Mouse (Mus musculus): ENCODE measurements at regions not wholly inside any gene's neighbourhood (a gene's known extent, or its start where the extent isn't known, plus 50 kb on each side); places are given as distances from the start of the nearest gene placed in this dataset.

- H3K27ac ChIP-seq (ENCODE audit: low read length): no peak overlapping the region
- no peak overlapping the region for H3K9ac ChIP-seq (ENCODE audit: low read depth, low read length)
- 26% methylated on average over 4 of the region's 4 CpGs for WGBS (ENCODE audit: insufficient replicate concordance)
- no peak overlapping the region for H3K4me2 ChIP-seq (ENCODE audit: low read depth, low read length)
- no peaks in the 10 kb centered on the region; the same call in 1 of the 2 replicates for H3K27me3 ChIP-seq (ENCODE audit: control insufficient read depth, insufficient read depth, low read depth, low read length)
- no peak overlapping the region for H3K4me3 ChIP-seq (ENCODE audit: low read depth, low read length)
- no peaks in the 10 kb centered on the region; the same call in 1 of the 2 replicates for H3K4me1 ChIP-seq (ENCODE audit: control insufficient read depth, low read depth, low read length)
- no peak; the same call in 1 of the 2 replicates for ATAC-seq (ENCODE audit: low read depth)
- no peaks in the 10 kb centered on the region for H3K9me3 ChIP-seq (replicated peaks; ENCODE audit: control insufficient read depth, low read length)
- no peaks in the 10 kb centered on the region for H3K36me3 ChIP-seq (ENCODE audit: control insufficient read depth, insufficient read depth)
Observed at GRCm38 (mm10) chr6:89258140-89258539, 104.3 kb downstream of the Plxna1 start.

DNA sequence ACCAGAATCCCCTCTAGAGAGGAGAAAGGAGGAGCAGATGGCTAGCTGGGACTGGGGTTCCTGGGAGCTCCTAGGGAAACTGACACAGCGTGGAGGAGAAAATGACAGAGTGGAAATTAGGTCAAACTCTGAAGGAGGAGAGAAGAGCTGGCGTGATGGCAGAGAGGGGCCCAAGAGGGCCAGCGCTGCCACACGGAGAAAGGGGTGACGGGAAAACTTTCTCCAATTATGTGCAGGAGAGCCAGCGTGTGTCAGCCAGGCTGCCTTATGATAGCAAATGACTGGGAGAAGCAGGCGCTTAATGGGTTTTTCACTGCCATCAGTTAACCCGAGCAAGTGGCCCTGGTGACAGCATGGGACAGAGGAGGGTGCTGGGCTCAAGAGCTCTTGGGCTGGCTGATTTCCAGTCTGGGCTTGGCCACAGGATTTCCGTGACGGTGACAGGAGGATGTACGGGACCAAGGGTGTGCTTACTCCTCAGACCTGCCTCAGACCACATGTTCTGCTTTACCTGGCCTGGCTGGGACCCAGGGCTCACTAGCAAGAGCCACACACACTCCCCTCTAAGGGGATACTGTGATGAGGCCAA, 102.9 kb downstream of the Plxna1 start:
- H3K27me3 ChIP-seq (ENCODE audit: control insufficient read depth, insufficient read depth, low read depth, low read length): no peaks in the 10 kb centered on the region
- H3K9ac ChIP-seq (ENCODE audit: low read depth, low read length): no peak overlapping the region
- 69% methylated on average over 11 of the region's 11 CpGs for WGBS (ENCODE audit: insufficient replicate concordance)
- no peak for ATAC-seq (ENCODE audit: low read depth)
- no peak overlapping the region for H3K27ac ChIP-seq (ENCODE audit: low read length)
- H3K9me3 ChIP-seq (replicated peaks; ENCODE audit: control insufficient read depth, low read length): no peaks in the 10 kb centered on the region
- H3K4me1 ChIP-seq (ENCODE audit: control insufficient read depth, low read depth, low read length): no peaks in the 10 kb centered on the region; the same call in 1 of the 2 replicates
- H3K4me3 ChIP-seq (ENCODE audit: low read depth, low read length): no peak overlapping the region
- H3K4me2 ChIP-seq (ENCODE audit: low read depth, low read length): no peak overlapping the region
- H3K36me3 ChIP-seq (ENCODE audit: control insufficient read depth, insufficient read depth): no peaks in the 10 kb centered on the region

DNA sequence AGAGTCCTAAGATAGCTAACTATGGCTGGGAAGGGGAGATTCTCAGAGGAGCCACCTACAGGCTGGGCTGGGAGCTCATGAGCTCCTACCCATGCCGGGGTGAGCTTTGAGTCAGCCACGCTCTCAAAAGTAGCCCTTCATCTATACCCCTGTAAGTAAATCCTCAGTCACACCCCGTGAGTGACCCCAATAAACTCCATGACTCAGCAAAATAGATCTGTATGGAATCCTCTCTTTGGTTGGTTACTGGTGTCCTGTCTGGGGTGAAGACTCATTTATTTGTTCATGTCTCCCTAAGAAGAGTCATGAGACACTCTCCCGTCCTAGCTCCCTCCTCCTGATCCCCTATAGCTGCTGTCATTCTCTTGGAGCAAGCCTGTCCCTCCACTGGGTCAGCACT, 99.5 kb downstream of the Plxna1 start:
- no peaks in the 10 kb centered on the region for H3K36me3 ChIP-seq (ENCODE audit: control insufficient read depth, insufficient read depth)
- no peak overlapping the region for H3K4me3 ChIP-seq (ENCODE audit: low read depth, low read length)
- H3K9ac ChIP-seq (ENCODE audit: low read depth, low read length): no peak overlapping the region
- H3K27me3 ChIP-seq (ENCODE audit: control insufficient read depth, insufficient read depth, low read depth, low read length): no peaks in the 10 kb centered on the region
- WGBS (ENCODE audit: insufficient replicate concordance): 45% methylated on average over 4 of the region's 4 CpGs
- no peak overlapping the region for H3K27ac ChIP-seq (ENCODE audit: low read length)
- H3K9me3 ChIP-seq (replicated peaks; ENCODE audit: control insufficient read depth, low read length): no peaks in the 10 kb centered on the region
- ATAC-seq (ENCODE audit: low read depth): no peak
- H3K4me2 ChIP-seq (ENCODE audit: low read depth, low read length): no peak overlapping the region
- no peaks in the 10 kb centered on the region for H3K4me1 ChIP-seq (ENCODE audit: control insufficient read depth, low read depth, low read length)

- Histone ChIP-seq H3K4me2 (ENCODE audit: low read depth, low read length) (no peak overlapping the region), H3K9ac (ENCODE audit: low read depth, low read length) (no peak overlapping the region), H3K27me3 (ENCODE audit: control insufficient read depth, insufficient read depth, low read depth, low read length) (no peaks in the 10 kb centered on the region), H3K27ac (ENCODE audit: low read length) (no peak overlapping the region), H3K4me3 (ENCODE audit: low read depth, low read length) (no peak overlapping the region), H3K36me3 (ENCODE audit: control insufficient read depth, insufficient read depth) (no peaks in the 10 kb centered on the region), H3K4me1 (ENCODE audit: control insufficient read depth, low read depth, low read length) (no peaks in the 10 kb centered on the region), H3K9me3 (replicated peaks; ENCODE audit: control insufficient read depth, low read length) (no peaks in the 10 kb centered on the region)
- WGBS (ENCODE audit: insufficient replicate concordance): 17% methylated on average over 3 of the region's 3 CpGs
- no peak for ATAC-seq (ENCODE audit: low read depth)
Observed at GRCm38 (mm10) chr6:89265296-89265695, 97.1 kb downstream of the Plxna1 start.
